Mouse (Mus musculus) gastrocnemius, adult 2 months (tissue): ENCODE data around the gene Exoc4. TPM values are rescaled to one million over a fixed set of nuclear protein-coding genes. Genes with fewer than 3 reads are reported as not detected.

Source experiments
- DNase-seq: peaks from one replicate; pipeline ENCODE4 v3.0.0; 2022
- H3K27ac ChIP-seq: fragments of 200-600 bp; 2 replicates; pipeline ENCODE4 v1.8.1; 2022; ENCODE audit warnings: mild to moderate bottlenecking
- H3K4me3 ChIP-seq: fragments of 200-600 bp; 2 replicates; pipeline ENCODE4 v1.8.1; 2022; ENCODE audit warnings: mild to moderate bottlenecking, moderate library complexity
- CTCF ChIP-seq: fragments of 200-600 bp; IDR thresholded peaks from 2 replicates; pipeline ENCODE4 v1.8.1; 2022; ENCODE audit warnings: antibody characterized with exemption, mild to moderate bottlenecking, moderate library complexity
- intact Hi-C: fragments of 180-260 bp; cut with DNase I; formaldehyde crosslinking; loops from one replicate; pipeline ENCODE4 v1.15.1; 2025
- total RNA-seq, 2 experiments: library from RNA; stranded (reverse); gene quantifications; 2 replicates each; pipeline ENCODE4 v1.2.3; 2021

The Exoc4 gene
- total RNA-seq, 2 experiments from 2014 or later, result 43.6 to 51.4 TPM

GRCm38 (mm10) chr6:33929342-33930086, 680.6 kb downstream of the Exoc4 start:
- peak; percentile 93 for TF ChIP-seq CTCF
- Histone ChIP-seq H3K4me3 (no peak overlapping the region), H3K27ac (0 out of 2 replicates have a peak overlapping the region, but pooled peaks have one; percentile 29)
- intact Hi-C loops, result loop anchor here (10.0 kb wide), 1 partner anchor 705 kb away; no protein-coding TSS in a partner anchor
- DNase-seq, result peak; percentile 83

GRCm38 (mm10) chr6:33930087-33930945, 681.4 kb downstream of the Exoc4 start:
- intact Hi-C loops, result no loop called here
- no peak for DNase-seq
- 0 out of 2 replicates have a peak overlapping the region, but pooled peaks have one; percentile 29 for H3K27ac ChIP-seq
- TF ChIP-seq CTCF, result no peak
- no peak overlapping the region for H3K4me3 ChIP-seq

- intact Hi-C loops, result no loop called here
- no peak for DNase-seq
- H3K4me3 ChIP-seq, result no peak overlapping the region
- no peak for TF ChIP-seq CTCF
- no peak overlapping the region for H3K27ac ChIP-seq
Observed at GRCm38 (mm10) chr6:33937906-33938305, 689.0 kb downstream of the Exoc4 start.

GRCm38 (mm10) chr6:33939169-33939568, 690.3 kb downstream of the Exoc4 start:
- H3K27ac ChIP-seq, result no peak overlapping the region
- H3K4me3 ChIP-seq, result no peak overlapping the region
- no peak for DNase-seq
- no peak for TF ChIP-seq CTCF
- intact Hi-C loops, result no loop called here

- intact Hi-C loops, result no loop called here
- DNase-seq, result no peak
- TF ChIP-seq CTCF, result no peak
Observed at GRCm38 (mm10) chr6:33946911-33947489, 698.1 kb downstream of the Exoc4 start.

GRCm38 (mm10) chr6:33950113-33950512, 701.2 kb downstream of the Exoc4 start:
- H3K27ac ChIP-seq, result no peak overlapping the region
- TF ChIP-seq CTCF, result peak; percentile 29; the same call in 1 of the 2 replicates
- no peak overlapping the region for H3K4me3 ChIP-seq
- DNase-seq, result no peak
- intact Hi-C loops, result no loop called here

More at GRCm38 (mm10) chr6:33946911-33947489, 698.1 kb downstream of the Exoc4 start:
- no peak overlapping the region for H3K27ac ChIP-seq
- H3K4me3 ChIP-seq, result no peak overlapping the region

GRCm38 (mm10) chr6:33955469-33955868, 706.6 kb downstream of the Exoc4 start:
- Histone ChIP-seq H3K27ac (no peak overlapping the region), H3K4me3 (no peak overlapping the region)
- no peak for TF ChIP-seq CTCF
- DNase-seq, result no peak
- intact Hi-C loops, result no loop called here

- H3K27ac ChIP-seq, result no peak overlapping the region
- DNase-seq, result no peak
- no peak for TF ChIP-seq CTCF
- intact Hi-C loops, result no loop called here
- H3K4me3 ChIP-seq, result no peak overlapping the region
Observed at GRCm38 (mm10) chr6:33958281-33958680, 709.4 kb downstream of the Exoc4 start.

- intact Hi-C loops, result no loop called here
- TF ChIP-seq CTCF, result no peak
- Histone ChIP-seq H3K27ac (no peak overlapping the region), H3K4me3 (no peak overlapping the region)
- DNase-seq, result no peak
Observed at GRCm38 (mm10) chr6:33960766-33961165, 711.9 kb downstream of the Exoc4 start.

GRCm38 (mm10) chr6:33963092-33963491, 714.2 kb downstream of the Exoc4 start:
- TF ChIP-seq CTCF, result no peak
- H3K4me3 ChIP-seq, result no peak overlapping the region
- H3K27ac ChIP-seq, result no peak overlapping the region
- DNase-seq, result no peak
- intact Hi-C loops, result no loop called here

- intact Hi-C loops, result no loop called here
- Histone ChIP-seq H3K4me3 (no peak overlapping the region), H3K27ac (no peak overlapping the region)
- no peak for DNase-seq
- TF ChIP-seq CTCF, result no peak
Observed at GRCm38 (mm10) chr6:33965571-33965970, 716.7 kb downstream of the Exoc4 start.

- no peak overlapping the region for H3K4me3 ChIP-seq
- no peak for TF ChIP-seq CTCF
- intact Hi-C loops, result no loop called here
- no peak for DNase-seq
- H3K27ac ChIP-seq, result no peak overlapping the region
Observed at GRCm38 (mm10) chr6:33968746-33969145, 719.9 kb downstream of the Exoc4 start.

- no peak overlapping the region for H3K27ac ChIP-seq
- no peak for TF ChIP-seq CTCF
Observed at GRCm38 (mm10) chr6:33972801-33973200, 723.9 kb downstream of the Exoc4 start.

More at GRCm38 (mm10) chr6:33972801-33973200, 723.9 kb downstream of the Exoc4 start:
- DNase-seq, result no peak
- intact Hi-C loops, result no loop called here
- H3K4me3 ChIP-seq, result no peak overlapping the region
